Mouse (Mus musculus) lung, postnatal 0 days (tissue): ENCODE measurements at regions not wholly inside any gene's neighbourhood (a gene's known extent, or its start where the extent isn't known, plus 50 kb on each side); places are given as distances from the start of the nearest gene placed in this dataset.
A peak's percentile ranks its signal among the peaks of the same experiment; 100 is the strongest.

Source experiments
- ATAC-seq: fragments of 200-750 bp; cut with Nextera tagmentation; 2 replicates; pipeline ENCODE4 v1.8.0; 2017; ENCODE audit warnings: moderate library complexity
- DNase-seq: peaks from one replicate; pipeline ENCODE4 v3.0.0-alpha.2; 2016; ENCODE audit warnings: low spot score
- H3K27ac ChIP-seq: fragments of 300-500 bp; sonication (generic); 2 replicates; pipeline ENCODE4 v1.5.1; 2014; ENCODE audit warnings: antibody characterized with exemption, mild to moderate bottlenecking, low read length, mixed read lengths
- H3K27me3 ChIP-seq: fragments of 300-500 bp; sonication (generic); replicated peaks from 2 replicates; pipeline ENCODE4 v1.6.1; 2014; ENCODE audit warnings: low read length, mixed read lengths; ENCODE audit not compliant: insufficient read depth
- H3K36me3 ChIP-seq: fragments of 300-500 bp; sonication (generic); 2 replicates; pipeline ENCODE4 v1.6.1; 2014; ENCODE audit warnings: low read length, mixed read lengths; ENCODE audit not compliant: insufficient read depth
- H3K4me1 ChIP-seq: fragments of 300-500 bp; sonication (generic); 2 replicates; pipeline ENCODE4 v1.6.1; 2014; ENCODE audit warnings: antibody characterized with exemption, low read depth, low read length, mixed read lengths; ENCODE audit not compliant: insufficient read depth
- H3K4me2 ChIP-seq: fragments of 300-500 bp; sonication (generic); replicated peaks from 2 replicates; pipeline ENCODE4 v1.6.1; 2014; ENCODE audit warnings: low read depth, mild to moderate bottlenecking, low read length, moderate library complexity, mixed read lengths
- H3K4me3 ChIP-seq: fragments of 300-500 bp; sonication (generic); 2 replicates; pipeline ENCODE4 v1.5.1; 2014; ENCODE audit warnings: low read depth, low read length
- H3K9ac ChIP-seq: fragments of 300-500 bp; sonication (generic); replicated peaks from 2 replicates; pipeline ENCODE4 v1.6.1; 2014; ENCODE audit warnings: low read depth, mild to moderate bottlenecking
- H3K9me3 ChIP-seq: fragments of 300-500 bp; sonication (generic); 2 replicates; pipeline ENCODE4 v1.6.1; 2016; ENCODE audit warnings: low read length, mixed read lengths
- CTCF ChIP-seq: IDR thresholded peaks from 2 replicates; pipeline ENCODE4 v1.5.1; 2016; ENCODE audit warnings: antibody characterized with exemption, mild to moderate bottlenecking
- EP300 ChIP-seq: IDR thresholded peaks from 2 replicates; pipeline ENCODE4 v1.6.1; 2016; ENCODE audit warnings: antibody characterized with exemption, mild to moderate bottlenecking, control low read depth
- WGBS: fragments of 180-500 bp; shearing (Covaris S2); extraction: QIAGEN DNeasy Blood & Tissue Kit; methylation state at CpG from one replicate; pipeline ENCODE4 v1.1.7; 2014; 5-methylcytosine and 5-hydroxymethylcytosine counted together

DNA sequence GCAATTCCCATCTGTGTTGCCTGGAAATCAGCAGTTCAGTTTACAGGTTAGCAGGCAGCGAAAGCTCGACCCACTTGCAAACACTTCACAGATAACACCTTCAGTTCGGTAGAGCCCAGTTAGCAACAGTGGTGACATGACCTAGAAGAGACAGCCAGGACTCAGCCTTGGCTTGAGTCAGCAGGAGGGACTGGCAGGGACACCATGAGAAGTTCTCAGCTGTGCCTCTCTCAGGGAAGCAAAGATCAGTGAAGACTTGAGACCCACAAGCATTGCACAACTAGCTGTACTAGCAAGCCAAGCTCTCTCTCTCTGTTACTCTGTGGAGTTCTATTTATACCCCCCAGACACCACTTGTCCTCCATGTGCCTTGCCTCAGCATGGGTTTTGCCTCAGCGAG lies 161.6 kb upstream of the Gk2 start:
- Histone ChIP-seq H3K27ac (no peak overlapping the region), H3K27me3 (no peaks in the 10 kb centered on the region), H3K4me3 (no peak overlapping the region), H3K4me1 (no peaks in the 10 kb centered on the region), H3K9ac (no peak overlapping the region), H3K36me3 (no peaks in the 10 kb centered on the region), H3K9me3 (no peaks in the 10 kb centered on the region), H3K4me2 (no peak overlapping the region)
- no peak for DNase-seq
- 59% methylated on average over 4 of the region's 4 CpGs for WGBS
- ATAC-seq = no peak
- TF ChIP-seq EP300 = no peak
- TF ChIP-seq CTCF = no peak

DNA sequence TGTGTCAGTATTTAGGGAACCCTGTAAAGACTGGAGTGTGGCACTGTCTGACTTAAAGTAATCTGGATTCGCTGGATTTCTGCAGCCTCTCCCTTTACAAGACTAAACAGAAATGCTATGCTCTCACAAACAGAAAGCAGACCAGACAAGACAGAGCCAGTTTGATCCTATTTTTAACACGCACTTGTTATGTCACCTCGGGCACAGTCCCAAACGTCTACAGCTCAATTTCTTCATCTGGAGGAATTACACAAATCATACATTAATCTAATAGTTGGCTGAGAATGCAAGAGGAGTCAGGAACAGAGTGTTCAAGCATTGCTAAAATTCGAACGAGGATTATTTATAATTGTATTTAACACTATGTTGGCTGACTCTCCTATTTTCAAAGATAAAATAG lies 145.4 kb upstream of the Gk2 start:
- Histone ChIP-seq H3K27me3 (no peaks in the 10 kb centered on the region), H3K4me2 (no peak overlapping the region), H3K36me3 (no peaks in the 10 kb centered on the region), H3K4me3 (no peak overlapping the region), H3K4me1 (no peaks in the 10 kb centered on the region; the same call in 1 of the 2 replicates), H3K9ac (no peak overlapping the region), H3K9me3 (no peaks in the 10 kb centered on the region), H3K27ac (0 out of 2 replicates have a peak overlapping the region, but pooled peaks have one; percentile 3)
- no peak for TF ChIP-seq CTCF
- TF ChIP-seq EP300 = peak; percentile 94
- ATAC-seq (peak; percentile 90), DNase-seq (peak; percentile 86)
- WGBS = 51% methylated on average over 6 of the region's 6 CpGs

DNA sequence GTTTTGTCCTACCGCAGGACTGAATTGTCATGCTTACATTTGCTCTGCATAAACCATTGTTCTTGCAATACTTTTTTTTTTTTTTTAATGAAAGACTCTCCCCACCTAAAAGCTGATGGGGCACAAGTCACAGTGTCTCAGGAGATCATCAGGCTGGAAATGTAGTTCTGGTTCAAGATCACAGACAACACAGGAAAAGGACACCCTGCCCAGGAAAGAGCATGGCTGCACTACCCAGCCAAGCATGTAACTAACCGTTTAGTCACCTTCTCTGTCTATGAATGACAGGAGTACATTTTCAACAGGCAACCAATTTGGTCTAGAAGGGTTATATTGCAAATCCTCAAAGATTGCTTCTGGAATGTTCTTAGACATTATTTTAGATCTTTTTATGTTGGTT lies 144.6 kb upstream of the Gk2 start:
- no peak for TF ChIP-seq CTCF
- TF ChIP-seq EP300 = no peak
- Histone ChIP-seq H3K9ac (no peak overlapping the region), H3K4me1 (no peaks in the 10 kb centered on the region; the same call in 1 of the 2 replicates), H3K9me3 (no peaks in the 10 kb centered on the region), H3K27ac (no peak overlapping the region), H3K36me3 (no peaks in the 10 kb centered on the region), H3K27me3 (no peaks in the 10 kb centered on the region), H3K4me3 (no peak overlapping the region), H3K4me2 (no peak overlapping the region)
- WGBS = 56% methylated on average over 2 of the region's 2 CpGs
- DNase-seq (no peak), ATAC-seq (no peak)

DNA sequence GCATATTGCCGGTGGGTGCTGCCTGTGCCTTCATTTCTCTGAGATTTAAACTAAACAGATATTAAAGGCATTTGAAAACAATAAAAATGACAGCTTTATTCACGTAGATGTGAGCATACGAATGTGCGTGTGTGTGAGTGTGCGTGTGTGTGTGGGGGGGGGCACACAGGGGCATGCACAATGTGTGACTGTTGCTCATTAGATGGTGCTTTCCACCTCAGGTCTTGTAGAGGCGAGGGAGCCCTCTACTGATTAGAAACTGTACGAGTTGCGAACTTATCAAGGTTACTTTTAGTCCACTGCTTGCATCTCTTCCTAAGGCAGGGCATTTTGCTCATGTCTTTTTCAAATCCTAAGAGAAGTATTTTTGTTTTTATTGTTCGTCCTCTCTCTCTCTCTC lies 141.9 kb upstream of the Gk2 start:
- no peaks in the 10 kb centered on the region; the same call in 1 of the 2 replicates for H3K4me1 ChIP-seq
- DNase-seq = no peak
- H3K9ac ChIP-seq = no peak overlapping the region
- no peaks in the 10 kb centered on the region for H3K9me3 ChIP-seq
- no peaks in the 10 kb centered on the region for H3K36me3 ChIP-seq
- peak; percentile 35 for TF ChIP-seq CTCF
- TF ChIP-seq EP300 = no peak
- ATAC-seq = no peak
- 79% methylated on average over 9 of the region's 9 CpGs for WGBS
- no peaks in the 10 kb centered on the region for H3K27me3 ChIP-seq
- H3K27ac ChIP-seq = no peak overlapping the region
- H3K4me3 ChIP-seq = no peak overlapping the region
- H3K4me2 ChIP-seq = no peak overlapping the region

DNA sequence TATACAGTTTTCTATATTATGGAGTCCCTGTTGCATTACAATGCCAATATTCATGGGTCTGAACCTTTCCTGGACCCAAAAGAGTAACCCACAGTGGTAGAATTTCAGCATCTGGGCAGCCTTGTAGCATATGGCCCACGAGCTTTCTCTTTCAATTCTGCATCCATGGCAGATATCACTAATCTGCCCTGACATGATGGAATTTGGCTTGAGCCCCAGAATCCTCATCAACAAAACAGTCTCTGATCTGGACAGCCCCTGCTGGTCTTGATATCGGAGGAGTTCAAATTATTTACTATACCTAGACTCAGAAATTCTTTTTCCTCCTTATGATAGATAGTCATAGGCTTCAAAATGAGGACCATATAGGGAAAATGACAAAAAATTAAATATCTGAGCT lies 139.1 kb upstream of the Gk2 start:
- H3K4me3 ChIP-seq = no peak overlapping the region
- no peak overlapping the region for H3K9ac ChIP-seq
- H3K9me3 ChIP-seq = no peaks in the 10 kb centered on the region
- no peak overlapping the region for H3K4me2 ChIP-seq
- ATAC-seq (no peak), DNase-seq (no peak)
- no peaks in the 10 kb centered on the region for H3K36me3 ChIP-seq
- no peak overlapping the region for H3K27ac ChIP-seq
- no peaks in the 10 kb centered on the region; the same call in 1 of the 2 replicates for H3K4me1 ChIP-seq
- TF ChIP-seq EP300 (no peak), CTCF (no peak)
- no peaks in the 10 kb centered on the region for H3K27me3 ChIP-seq
- WGBS = 72% methylated on average over 2 of the region's 2 CpGs

DNA sequence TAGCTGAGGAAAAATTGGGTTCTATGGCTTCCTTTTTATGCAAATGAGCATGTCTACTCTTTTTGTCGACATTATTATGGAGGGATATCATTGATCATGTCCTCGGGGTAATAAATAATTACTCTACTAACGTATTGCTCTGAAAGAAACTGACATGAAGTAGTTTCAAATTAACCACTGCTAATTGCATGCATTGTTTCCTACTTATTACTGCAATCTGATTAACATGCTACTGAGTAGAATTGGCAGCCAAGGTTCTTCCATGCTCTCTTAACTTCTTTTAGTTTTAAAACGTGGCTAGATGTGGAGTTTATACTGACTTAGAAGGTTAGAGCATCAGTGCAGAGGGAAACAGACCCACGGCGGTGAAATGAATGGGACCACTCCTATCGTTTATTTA lies 137.3 kb upstream of the Gk2 start:
- H3K4me3 ChIP-seq = no peak overlapping the region
- H3K27ac ChIP-seq = no peak overlapping the region
- TF ChIP-seq EP300 = no peak
- no peak for TF ChIP-seq CTCF
- H3K4me1 ChIP-seq = no peaks in the 10 kb centered on the region
- H3K9me3 ChIP-seq = no peaks in the 10 kb centered on the region
- ATAC-seq (no peak), DNase-seq (no peak)
- H3K9ac ChIP-seq = no peak overlapping the region
- H3K36me3 ChIP-seq = no peaks in the 10 kb centered on the region
- H3K27me3 ChIP-seq = no peaks in the 10 kb centered on the region
- 70% methylated on average over 7 of the region's 7 CpGs for WGBS
- no peak overlapping the region for H3K4me2 ChIP-seq

DNA sequence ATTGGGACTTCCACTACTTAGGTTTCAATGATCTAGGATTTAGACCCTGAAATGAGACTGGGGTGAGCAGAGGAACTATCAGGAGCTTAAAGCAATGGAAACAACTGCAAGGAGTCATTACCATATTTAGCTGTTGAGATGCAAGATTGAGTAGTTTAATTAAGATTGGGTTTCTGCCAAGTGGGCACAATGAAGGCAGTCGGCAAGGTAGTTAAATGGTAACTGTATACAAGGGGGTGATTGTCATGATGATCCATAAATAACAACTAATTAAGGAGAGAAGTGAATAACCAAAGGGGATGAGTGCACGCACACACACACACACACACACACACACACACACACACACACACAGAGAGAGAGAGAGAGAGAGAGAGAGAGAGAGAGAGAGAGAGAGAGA lies 125.7 kb upstream of the Gk2 start:
- H3K4me1 ChIP-seq = no peaks in the 10 kb centered on the region
- TF ChIP-seq CTCF (no peak), EP300 (no peak)
- no peak overlapping the region for H3K4me3 ChIP-seq
- H3K9ac ChIP-seq = no peak overlapping the region
- no peaks in the 10 kb centered on the region for H3K27me3 ChIP-seq
- no peaks in the 10 kb centered on the region for H3K9me3 ChIP-seq
- no peak for DNase-seq
- 73% methylated on average over 2 of the region's 2 CpGs for WGBS
- H3K27ac ChIP-seq = no peak overlapping the region
- no peaks in the 10 kb centered on the region for H3K36me3 ChIP-seq
- no peak for ATAC-seq
- no peak overlapping the region for H3K4me2 ChIP-seq
